Mouse (Mus musculus): ENCODE measurements around the gene B4galnt4.

DNA sequence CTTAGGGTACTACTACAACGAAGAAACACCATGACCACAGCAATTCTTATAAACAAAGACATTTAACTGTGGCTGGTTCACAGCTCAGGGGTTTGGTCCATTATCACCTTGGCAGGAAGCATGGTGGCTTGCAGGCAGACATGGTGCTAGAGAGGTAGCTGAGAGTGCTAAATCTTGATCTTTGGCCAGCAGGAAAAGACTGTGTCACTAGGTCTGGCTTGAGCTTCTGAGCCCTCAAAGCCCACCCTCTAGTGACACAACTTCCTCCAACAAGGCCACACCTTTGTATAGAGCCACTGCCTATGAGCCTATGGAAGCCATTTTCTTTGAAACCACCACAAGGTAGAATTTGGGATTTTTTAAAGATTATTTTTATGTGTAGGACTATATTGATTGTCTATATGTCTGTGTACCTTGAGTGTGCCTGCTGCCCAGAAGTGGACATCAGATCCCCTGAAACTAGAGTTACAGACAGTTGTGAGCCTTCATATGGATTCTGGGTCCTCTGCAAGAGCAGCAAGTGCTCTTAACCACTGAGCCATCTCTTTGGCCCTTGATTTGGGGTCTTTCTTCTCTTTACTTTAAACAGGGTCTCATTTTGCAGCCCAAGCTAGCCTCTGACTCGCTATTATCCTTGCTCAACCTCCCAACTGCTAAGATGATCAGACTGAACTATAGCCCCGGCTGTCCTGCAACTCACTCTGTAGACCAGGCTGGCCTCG is 21.4 kb upstream of the B4galnt4 start:
- TF ChIP-seq POLR2A (IDR thresholded peaks at IDR 0.05; ENCODE audit: insufficient read length, low read depth) (no peak), TCF3 (IDR thresholded peaks at IDR 0.05; ENCODE audit: insufficient read length, low read depth) (no peak), CEBPB (IDR thresholded peaks at IDR 0.05; ENCODE audit: insufficient read depth, poor library complexity, severe bottlenecking) (no peak), MYOG (IDR thresholded peaks at IDR 0.05; ENCODE audit: control insufficient read depth in 1 of 3, insufficient read depth in 1 of 3, insufficient read length in 2 of 3, low read depth in 2 of 3) (no peak), POLR2AphosphoS2 (IDR thresholded peaks at IDR 0.05; ENCODE audit: insufficient read length, low read depth) (no peak), E2F4 (IDR thresholded peaks at IDR 0.05; ENCODE audit: insufficient read depth) (no peak), MYOD1 (IDR thresholded peaks at IDR 0.05; ENCODE audit: control insufficient read depth in 1 of 3, insufficient read length in 2 of 3, low read depth in 2 of 3) (no peak), TCF12 (IDR thresholded peaks at IDR 0.05; ENCODE audit: insufficient read depth, poor library complexity, severe bottlenecking) (no peak), USF1 (IDR thresholded peaks at IDR 0.05; ENCODE audit: low read depth) (no peak), MAX (IDR thresholded peaks at IDR 0.05; ENCODE audit: low read depth) (no peak), SRF (IDR thresholded peaks at IDR 0.05; ENCODE audit: control insufficient read depth, insufficient read length, low read depth) (no peak), REST (IDR thresholded peaks at IDR 0.05; ENCODE audit: insufficient read depth, insufficient read length) (no peak)
